Mouse (Mus musculus) ovary, postnatal 10 days (tissue): ENCODE data around the gene Fgb.

Experiments used
- DNase-seq: peaks from one replicate; pipeline ENCODE4 v3.0.0; 2022; ENCODE audit warnings: low spot score

The Fgb gene

DNA sequence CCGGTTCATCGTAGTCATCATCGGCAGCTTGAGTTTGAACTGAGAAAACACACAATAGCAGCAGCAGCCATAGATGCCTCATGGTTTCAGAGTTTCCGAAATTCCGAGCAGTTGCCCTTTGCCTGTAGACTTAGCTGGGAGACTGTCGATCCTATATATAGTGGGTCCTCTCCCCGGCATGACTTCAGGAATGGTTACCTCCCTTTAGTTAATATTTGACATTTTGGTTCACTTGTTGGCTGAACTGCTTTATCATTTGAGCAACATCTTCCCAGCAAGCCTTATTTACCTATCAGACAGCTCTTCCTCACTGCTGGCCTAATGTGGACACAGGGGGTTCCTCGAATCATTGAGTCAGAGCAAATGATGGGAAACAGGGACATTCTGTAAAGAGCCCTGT is at the start of gene Fgb:
Gene Fgb, minus strand, starts transcription at position 184 of the 400 bp plus-strand sequence.
- no peak for DNase-seq

DNA sequence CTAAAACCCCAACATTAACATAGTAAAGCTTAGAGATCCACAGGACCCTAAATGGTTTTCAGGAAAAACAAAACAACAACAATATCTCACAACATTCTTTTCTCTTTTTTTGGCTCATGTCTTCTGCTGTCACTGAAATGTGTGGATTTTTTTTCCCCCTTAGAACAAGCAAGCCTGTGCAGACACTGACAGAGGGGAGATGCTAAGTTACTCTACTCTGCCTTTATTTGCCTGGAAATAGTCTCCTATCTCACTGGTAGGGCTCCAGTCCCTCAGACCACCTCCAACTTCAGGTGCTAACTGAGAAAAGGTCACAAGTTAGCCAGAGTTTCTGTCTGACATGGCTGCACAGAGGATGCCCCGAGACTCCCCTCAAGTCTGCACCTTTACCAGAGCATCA is 49.5 kb upstream of the Fgb start:
- no peak for DNase-seq

- DNase-seq, result no peak
Observed at GRCm38 (mm10) chr3:83098546-83099034, 48.9 kb upstream of the Fgb start.

DNA sequence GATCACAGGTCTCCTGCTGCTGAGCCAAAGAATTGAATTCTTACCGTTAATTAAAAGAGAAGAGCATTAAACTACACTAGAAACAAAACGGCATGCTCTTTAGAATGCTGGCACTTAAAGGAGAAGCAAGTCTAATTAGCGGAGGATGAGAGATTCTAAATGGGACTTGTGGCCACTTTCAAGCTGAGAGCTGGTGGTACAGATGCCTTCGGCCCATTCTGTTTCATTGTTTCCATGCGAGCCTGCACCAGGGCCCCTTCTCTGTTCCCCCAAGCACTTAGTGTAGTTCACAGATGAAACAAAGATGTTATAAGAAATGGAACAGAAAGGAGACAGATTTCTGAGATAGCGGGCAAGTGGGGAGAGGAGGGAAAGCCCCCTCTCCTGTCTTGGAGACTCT is 47.9 kb upstream of the Fgb start:
- DNase-seq, result no peak

- peak; percentile 33 for DNase-seq
Observed at GRCm38 (mm10) chr3:83080567-83081055, 30.9 kb upstream of the Fgb start.

DNA sequence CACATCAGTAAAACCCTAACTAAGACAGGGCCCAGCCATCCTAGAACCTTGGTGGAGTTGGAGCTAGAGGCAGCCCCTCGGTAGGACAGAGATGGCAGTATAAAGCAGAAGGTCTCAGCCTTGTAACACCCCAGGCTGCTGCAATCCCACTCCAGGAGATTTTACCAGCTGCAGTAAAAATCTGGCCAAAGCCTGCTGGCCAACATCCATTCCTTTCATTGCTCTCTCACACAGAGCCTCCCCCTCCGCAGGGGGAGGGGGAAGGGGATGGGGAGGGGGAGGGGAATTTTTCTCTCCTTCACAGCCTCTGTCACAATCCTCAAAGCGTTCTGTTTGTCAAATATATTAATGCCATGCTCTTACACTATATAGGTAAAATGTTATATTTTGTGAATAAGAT is 26.9 kb upstream of the Fgb start:
- DNase-seq, result no peak

DNA sequence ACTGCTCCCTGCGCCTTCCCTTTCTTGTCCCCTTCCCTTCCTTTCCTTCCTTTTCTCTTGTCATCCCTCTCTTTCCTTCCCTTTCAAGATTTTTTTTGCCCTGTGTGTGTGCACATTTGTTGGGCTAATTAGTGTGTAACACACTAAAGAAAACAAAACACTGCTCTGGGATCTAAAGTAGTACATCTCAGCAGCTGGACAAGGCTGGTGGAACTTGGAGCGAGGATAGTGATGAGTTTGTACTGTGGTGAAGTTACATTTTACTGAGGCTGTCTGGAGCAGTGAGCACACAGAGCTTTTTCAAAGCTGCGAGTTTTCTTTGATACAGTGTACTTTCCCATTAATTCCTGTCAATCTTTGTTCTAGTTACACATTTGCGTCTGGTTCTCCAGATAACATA is 20.6 kb upstream of the Fgb start:
- DNase-seq, result no peak

DNA sequence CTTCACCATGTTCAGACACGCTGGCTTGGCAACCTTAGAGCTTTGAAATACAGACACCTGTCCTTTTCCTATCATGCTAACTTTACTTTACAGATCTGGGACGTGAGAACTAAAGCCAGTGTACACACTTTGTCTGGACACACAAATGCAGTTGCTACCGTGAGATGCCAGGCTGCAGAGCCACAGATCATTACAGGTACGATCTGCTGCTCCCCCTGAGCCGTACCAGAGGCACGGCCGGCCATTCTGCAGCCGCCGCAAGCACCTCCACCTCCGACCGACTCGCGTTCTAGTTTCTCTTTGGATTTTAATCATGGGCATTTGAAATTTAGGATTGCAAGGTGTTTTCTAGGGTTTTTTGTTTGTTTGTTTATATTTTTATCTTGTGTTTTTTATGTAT is 19.2 kb upstream of the Fgb start:
- DNase-seq, result no peak

DNA sequence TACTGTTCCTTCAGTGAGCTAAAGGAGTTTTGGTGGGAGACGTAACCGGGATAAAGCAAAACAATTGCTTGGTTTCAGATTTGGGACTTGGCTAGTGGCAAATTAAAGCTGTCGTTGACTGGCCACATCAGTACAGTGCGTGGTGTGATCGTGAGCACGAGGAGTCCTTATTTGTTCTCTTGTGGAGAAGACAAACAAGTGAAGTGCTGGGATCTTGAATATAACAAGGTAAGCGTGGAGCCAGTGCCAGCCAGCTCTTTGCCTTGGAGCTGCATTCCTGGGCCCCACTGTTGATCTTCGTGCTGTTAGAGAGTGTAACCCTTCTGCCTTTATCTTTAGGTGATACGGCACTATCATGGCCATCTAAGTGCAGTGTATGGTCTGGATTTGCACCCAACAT is 18.3 kb upstream of the Fgb start:
- DNase-seq, result no peak

- no peak for DNase-seq
Observed at GRCm38 (mm10) chr3:83057046-83057445, 7.4 kb upstream of the Fgb start.

GRCm38 (mm10) chr3:83055281-83056038 is 5.8 kb upstream of the Fgb start, which contains the start of gene Plrg1:
Plrg1 (plus strand) TSS chr3:83055522.
- peak; percentile 98 for DNase-seq

DNA sequence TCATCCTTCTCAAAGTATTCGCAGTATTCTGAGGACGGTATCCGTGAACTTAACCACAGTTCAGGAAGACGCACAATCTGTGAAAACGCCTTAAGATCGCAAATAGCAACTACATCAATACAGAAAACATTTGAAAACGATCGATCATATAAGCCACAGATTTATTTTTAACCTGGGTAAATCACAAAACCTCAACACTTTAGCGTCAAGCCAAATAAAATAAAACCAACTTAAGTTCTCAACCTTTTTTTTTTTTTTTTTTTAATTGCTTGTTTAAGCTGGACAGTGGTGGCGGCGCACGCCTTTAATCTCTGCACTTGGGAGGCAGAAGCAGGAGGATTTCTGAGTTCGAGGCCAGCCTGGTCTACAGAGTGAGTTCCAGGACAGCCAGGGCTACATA is 5.1 kb upstream of the Fgb start:
- DNase-seq, result no peak

GRCm38 (mm10) chr3:83053758-83054157 is 4.1 kb upstream of the Fgb start:
- no peak for DNase-seq

GRCm38 (mm10) chr3:83053126-83053525 is 3.5 kb upstream of the Fgb start:
- DNase-seq, result no peak

- no peak for DNase-seq
Observed at GRCm38 (mm10) chr3:83052102-83052501, 2.4 kb upstream of the Fgb start.

DNA sequence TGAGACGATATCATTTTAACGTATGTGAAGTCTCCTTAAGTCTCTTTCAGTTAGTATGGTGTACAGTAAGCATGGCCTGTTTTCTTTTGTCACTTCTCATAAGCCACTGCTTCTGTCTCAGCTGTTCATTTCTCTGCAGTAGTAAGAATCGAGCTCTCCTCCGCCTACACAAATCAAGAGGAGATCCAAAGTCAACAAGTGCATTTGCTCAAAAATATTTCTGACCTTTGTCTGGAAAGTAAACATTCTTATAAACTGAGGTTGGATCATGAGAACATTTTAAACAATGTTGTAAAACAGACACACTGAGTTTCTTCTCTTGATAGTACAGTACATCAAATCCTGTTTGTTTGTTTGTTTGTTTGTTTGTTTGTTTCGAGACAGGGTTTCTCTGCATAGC is 998 bp upstream of the Fgb start:
- DNase-seq, result no peak

GRCm38 (mm10) chr3:83046649-83047048 is 3.0 kb downstream of the Fgb start:
- DNase-seq, result no peak

- DNase-seq, result no peak
Observed at GRCm38 (mm10) chr3:83042451-83042850, 7.2 kb downstream of the Fgb start.

GRCm38 (mm10) chr3:83039666-83040065 is 10.0 kb downstream of the Fgb start:
- DNase-seq, result no peak

- no peak for DNase-seq
Observed at GRCm38 (mm10) chr3:83038865-83039264, 10.8 kb downstream of the Fgb start.

DNA sequence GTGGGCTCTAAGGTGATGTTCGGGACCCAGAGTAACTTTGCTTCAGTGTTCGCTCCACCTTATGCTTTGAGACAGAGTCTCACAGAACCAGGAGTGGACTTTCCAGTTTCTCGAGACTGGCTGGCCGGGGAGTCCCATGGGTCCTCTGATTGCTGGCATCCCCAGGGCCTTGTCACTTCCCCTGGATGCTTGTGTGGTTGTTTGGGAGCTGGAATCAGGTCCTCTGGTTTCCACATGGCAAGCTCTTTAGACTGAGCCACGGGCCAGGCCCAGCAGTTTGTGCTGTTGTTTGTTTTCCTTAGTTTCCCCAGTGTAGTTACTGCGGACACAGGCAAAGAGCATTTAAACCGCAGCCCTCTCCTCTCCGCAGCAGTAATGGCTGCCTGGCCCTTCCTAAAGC is 15.9 kb downstream of the Fgb start:
- DNase-seq, result no peak

- no peak for DNase-seq
Observed at GRCm38 (mm10) chr3:83032746-83033308, 16.8 kb downstream of the Fgb start.

DNA sequence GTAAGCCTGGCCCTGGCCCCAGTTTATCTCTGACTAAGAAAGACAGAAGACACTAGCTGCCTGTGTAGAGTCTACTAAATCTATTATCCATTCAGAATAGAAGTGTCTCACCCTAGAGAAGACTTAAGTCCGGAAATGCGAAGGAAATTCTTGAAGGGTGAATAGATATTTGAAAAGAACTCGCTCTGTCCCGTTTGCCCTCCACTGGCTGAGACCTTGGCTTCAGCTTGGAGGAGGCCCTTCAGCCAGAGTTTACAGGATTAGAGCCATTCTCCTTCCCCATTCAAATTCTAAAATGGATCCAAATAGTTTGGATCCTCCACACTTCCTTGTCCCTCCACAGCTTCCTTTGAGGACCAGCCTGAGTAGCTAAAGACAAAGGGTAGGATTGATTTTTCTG is 19.3 kb downstream of the Fgb start:
- DNase-seq, result no peak
